Mouse (Mus musculus) cerebellum, adult 2 months (tissue): ENCODE data around the gene Sstr3.

Experiments used
- CTCF ChIP-seq: fragments of 200-500 bp; IDR thresholded peaks from 2 replicates; pipeline ENCODE4 v1.5.1; 2011; ENCODE audit warnings: low read depth, mild to moderate bottlenecking, control low read depth, low read length, moderate library complexity, borderline replicate concordance; ENCODE audit not compliant: insufficient read depth
- POLR2A ChIP-seq: fragments of 200-500 bp; IDR thresholded peaks from 2 replicates; pipeline ENCODE4 v1.6.1; 2011; ENCODE audit warnings: low read length, control low read depth, borderline replicate concordance; ENCODE audit not compliant: insufficient read depth

DNA sequence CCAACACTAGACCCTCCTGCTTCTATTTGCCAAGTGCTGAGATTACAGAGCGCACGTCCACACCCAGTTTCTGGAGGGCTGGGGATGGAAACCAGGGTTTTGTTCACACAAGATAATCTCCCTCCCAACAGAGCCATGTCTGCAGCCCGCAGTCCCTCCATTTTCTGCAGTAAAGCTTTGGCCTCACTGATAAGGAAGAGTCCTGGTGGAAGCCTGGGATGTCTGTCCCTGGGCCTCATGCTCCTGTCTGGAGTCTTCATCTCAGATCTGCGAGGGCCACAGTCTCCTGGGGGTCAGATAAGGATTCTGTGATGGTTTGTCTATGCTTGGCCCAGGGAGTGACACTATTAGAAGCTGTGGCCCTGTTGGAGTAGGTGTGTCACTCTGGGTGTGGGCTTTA lies 43.6 kb upstream of the Sstr3 start:
- TF ChIP-seq CTCF (no peak), POLR2A (no peak)
